Mouse (Mus musculus): ENCODE measurements around the gene Mill2.

The Mill2 gene

DNA sequence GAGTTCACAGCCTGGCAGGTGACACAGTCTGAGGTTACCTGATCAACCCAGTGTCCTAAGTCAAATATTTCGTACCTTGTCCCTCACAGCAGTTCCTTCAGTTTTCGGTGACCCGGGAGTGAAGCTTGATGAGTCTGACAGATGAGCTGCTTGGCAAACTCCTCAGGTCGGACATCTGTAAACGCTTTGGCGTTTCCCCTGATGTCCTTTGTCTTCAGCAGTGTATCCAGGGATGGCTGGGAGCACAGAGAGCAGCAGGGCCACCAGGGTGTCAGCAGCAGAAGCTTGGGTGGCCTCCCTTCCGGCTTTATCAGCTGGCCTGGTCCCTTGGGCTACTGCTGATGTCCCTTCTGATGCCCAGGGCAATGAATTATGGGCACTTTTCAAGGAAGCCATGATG is 38.9 kb downstream of the Mill2 start:
- no peak for DNase-seq

- no peak for DNase-seq
Observed at GRCm38 (mm10) chr7:18883991-18884744, 44.4 kb downstream of the Mill2 start.

GRCm38 (mm10) chr7:18884745-18885422 is 45.1 kb downstream of the Mill2 start:
- no peak for DNase-seq

DNA sequence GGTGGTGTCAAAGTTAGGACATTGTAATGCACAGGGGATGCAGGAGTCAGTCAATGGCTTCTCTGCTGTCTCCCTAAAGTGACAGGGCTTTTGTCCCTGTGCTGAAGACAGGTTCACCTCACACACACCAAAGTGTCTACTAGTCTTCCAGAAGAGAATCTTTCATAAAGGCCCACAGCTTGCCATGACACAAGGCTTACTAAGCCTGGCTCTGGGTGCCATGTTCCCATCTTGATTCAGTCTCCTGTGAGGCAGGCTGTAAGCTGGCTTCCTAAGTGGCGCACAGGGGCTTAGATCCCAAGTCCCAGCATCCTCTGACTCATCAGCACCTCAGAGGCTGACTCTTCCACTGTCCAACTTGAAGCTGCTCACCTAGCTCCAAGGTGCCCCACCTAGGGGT is 47.2 kb downstream of the Mill2 start:
- DNase-seq: no peak

GRCm38 (mm10) chr7:18890848-18891247 is 51.1 kb downstream of the Mill2 start:
- no peak for DNase-seq

DNA sequence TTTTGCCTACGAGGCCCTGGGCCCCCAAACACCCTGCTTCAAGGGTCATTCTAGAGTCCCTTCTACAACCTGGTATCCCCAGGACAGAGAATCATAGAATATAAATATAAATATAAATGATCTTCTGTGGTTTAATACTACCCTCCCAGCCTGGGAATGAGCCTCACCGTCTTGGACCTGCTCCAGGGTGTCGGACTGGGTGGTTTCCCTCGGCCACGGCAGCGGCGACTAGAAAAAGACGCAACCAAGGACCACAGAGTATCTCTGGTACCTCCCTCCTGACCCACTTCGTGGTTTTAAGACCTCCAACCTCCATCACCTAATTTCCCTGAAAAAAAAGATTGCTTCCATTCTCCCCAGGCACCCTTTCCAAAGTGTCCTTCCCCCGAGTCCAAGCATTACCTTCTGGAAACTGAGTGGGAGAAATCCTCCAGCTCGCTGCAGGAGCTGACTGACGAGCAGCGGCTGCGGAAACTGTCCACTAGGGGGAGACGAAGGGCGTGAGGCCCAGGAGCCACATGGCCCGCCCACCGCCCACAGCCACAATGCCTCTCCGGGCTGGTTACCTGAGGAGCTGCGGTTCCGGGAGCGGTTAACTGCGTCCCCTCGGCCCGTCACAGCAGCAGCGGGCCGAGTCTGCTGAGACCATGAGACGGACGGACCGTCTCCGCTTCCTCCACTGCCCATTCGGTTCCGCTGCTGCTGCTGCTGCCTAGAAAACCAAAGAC is 52.3 kb downstream of the Mill2 start:
- peak; percentile 93 to 94 for DNase-seq

DNA sequence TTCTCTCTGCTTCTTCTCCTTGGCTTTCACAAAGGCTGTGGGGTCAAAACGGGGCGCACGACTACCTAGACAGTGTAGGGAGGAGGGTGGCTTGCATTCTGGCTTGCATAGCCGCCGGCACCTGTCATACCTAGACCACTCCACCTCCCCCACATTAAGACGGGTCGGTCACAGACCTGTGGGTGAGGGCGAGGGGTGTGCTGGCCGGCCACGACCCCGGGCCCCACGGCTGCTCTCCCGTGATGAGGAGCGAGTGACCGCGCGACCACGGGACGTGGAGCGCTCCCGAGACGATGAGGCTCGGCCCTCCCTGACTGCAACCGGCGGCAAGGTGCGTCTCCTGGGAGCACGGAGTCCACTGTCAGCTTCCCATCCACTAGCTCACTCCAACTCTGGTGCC is 53.2 kb downstream of the Mill2 start:
- DNase-seq: peak; percentile 29 to 37

DNA sequence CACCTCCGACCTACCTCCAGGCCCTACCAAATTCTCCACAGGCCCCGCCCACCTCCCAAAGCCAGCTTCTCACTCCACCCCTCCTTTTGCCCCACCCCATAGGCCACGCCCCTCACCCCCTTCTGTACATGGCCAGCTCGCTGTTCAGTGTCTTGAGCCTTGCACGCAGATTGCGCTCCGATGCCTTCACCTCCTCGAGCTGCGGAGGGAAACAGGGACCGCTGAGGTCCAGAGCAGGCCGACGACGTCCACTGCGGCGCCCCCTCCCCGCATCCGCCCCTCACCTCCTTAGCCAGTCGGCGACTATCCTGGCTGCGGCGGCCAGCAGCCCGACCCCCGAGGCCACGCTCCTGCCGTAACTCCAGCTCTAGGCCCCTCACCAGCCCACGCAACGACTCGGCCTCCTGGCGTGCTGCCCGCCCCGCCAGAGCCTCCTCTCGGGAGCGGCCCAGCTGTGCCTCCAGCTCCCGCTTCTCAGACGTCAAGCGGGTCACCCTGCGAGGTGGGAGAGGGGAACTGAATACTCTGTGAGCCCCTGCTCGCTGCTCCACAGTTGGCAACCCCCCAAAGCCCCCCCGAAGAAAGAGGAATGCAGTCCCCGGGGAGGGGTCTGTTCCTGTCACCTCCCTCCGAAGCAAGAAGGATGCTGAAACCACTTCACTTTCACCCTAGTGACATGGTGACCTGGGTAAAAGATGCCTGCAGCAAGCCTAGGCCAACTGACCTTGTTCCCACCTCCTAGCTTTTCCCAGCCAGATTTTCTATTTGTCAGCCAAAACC is 54.1 kb downstream of the Mill2 start:
- peak; percentile 85 to 88 for DNase-seq

GRCm38 (mm10) chr7:18896536-18896935 is 56.8 kb downstream of the Mill2 start:
- DNase-seq: peak; percentile 51 to 61

- no peak for DNase-seq
Observed at GRCm38 (mm10) chr7:18900513-18900912, 60.7 kb downstream of the Mill2 start.

DNA sequence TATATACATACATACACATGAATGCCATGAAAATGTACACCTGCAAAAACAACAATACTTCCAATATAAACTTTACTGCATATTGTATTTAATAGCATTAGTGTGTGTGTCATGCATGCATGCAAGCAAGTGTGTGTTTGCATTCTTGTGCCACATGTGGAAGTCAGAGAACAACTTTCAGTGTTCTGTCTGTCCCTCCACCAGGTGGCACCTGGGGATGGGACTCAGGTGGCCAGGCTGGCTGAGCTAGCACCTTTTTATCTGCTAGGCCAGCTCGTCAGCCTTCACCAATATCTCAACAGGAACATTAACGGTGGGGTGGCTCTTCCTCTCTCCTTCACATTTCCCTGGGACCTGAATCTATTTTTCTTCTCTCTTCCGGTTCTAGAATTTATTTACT is 62.7 kb downstream of the Mill2 start:
- no peak for DNase-seq

DNA sequence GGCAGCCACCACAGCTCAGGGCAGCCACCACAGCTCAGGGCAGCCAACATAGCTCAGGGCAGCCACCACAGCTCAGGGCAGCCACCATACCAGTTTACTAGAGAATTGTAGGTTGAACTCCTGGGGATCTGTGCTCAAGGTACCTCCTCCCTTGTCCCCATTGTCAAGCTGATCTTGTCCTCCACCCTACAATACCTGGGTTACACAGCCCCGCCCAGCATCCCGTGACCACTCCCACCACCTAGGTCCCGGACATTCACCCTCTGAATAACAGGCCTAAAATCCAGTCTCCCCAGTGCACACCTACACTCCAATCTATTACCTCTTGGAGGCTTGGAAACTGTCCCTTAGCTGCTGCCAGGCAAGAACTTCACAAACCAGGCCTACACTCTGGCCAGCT is 65.2 kb downstream of the Mill2 start:
- no peak for DNase-seq

DNA sequence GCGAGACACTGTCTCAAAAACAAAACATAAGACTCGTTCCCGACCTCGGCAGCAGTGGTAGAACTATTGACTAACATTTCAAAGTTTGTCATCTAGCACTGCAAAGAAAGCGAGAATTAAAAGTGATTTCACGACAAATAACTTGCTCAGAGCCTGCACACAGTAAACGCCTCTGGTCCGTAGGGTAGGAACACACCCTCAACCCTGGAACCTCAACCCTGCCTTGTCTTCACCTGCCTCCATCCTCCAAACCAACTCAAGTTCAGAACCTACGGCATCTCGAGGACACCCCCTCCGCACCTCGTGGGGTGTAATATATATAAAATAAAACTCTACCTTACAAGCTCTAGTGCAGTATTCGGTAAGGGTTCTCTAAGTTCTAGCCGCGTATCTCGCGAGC is 70.0 kb downstream of the Mill2 start:
- DNase-seq: no peak

GRCm38 (mm10) chr7:18910241-18910831 is 70.6 kb downstream of the Mill2 start, which contains the start of gene Ccdc61:
TSS of gene Ccdc61 (minus strand) at chr7:18910415.
- peak; percentile 93 for DNase-seq

Data from cerebellum, adult 18-20 months (tissue).